Mouse (Mus musculus): ENCODE results near the gene Akap14. TPM values are rescaled to one million over a fixed set of nuclear protein-coding genes. Genes with fewer than 3 reads are reported as not detected.
"Not testable (repeated sequence)": the region's sequence is repeated elsewhere in the genome, so short reads cannot be mapped to it uniquely, and the experiment has no call there.

Akap14 gene
- polyA plus RNA-seq, 1 experiment from 2014 or later, result 0.11 TPM

- H3K9ac ChIP-seq; H3K9me3 ChIP-seq (replicated peaks); H3K27ac ChIP-seq; H3K27me3 ChIP-seq (replicated peaks); H3K4me3 ChIP-seq; H3K4me2 ChIP-seq; H3K4me1 ChIP-seq; ATAC-seq: not testable (repeated sequence)
- H3K36me3 ChIP-seq, result peaks cover 44% of the 10 kb centered on the region
- WGBS (ENCODE audit: insufficient replicate concordance), result 50% methylated on average over 2 of the region's 4 CpGs
Measured at GRCm38 (mm10) chrX:37144498-37144897, 24.1 kb downstream of the Akap14 start.

- no peak overlapping the region for H3K9ac ChIP-seq
- no peaks in the 10 kb centered on the region for H3K9me3 ChIP-seq (replicated peaks)
- no peak for ATAC-seq
- H3K4me2 ChIP-seq, result no peak overlapping the region
- WGBS (ENCODE audit: insufficient replicate concordance), result 76% methylated on average over 3 of the region's 3 CpGs
- H3K36me3 ChIP-seq, result peaks cover 53% of the 10 kb centered on the region
- no peaks in the 10 kb centered on the region for H3K4me1 ChIP-seq
- H3K27me3 ChIP-seq (replicated peaks), result no peaks in the 10 kb centered on the region
- no peak overlapping the region for H3K27ac ChIP-seq
- no peak overlapping the region for H3K4me3 ChIP-seq
Measured at GRCm38 (mm10) chrX:37141732-37142131, 26.9 kb downstream of the Akap14 start.

- Histone ChIP-seq H3K9me3 (replicated peaks) (no peaks in the 10 kb centered on the region), H3K36me3 (0 out of 2 replicates have a peak, but pooled peaks cover 8% of the 10 kb centered on the region), H3K9ac (peak within 1 kb of the TSS; percentile 80), H3K27ac (peak within 1 kb of the TSS; percentile 79), H3K27me3 (replicated peaks) (no peaks in the 10 kb centered on the region), H3K4me3 (peak within 1 kb of the TSS; percentile 73), H3K4me1 (peaks cover 9% of the 10 kb centered on the region), H3K4me2 (peak within 1 kb of the TSS; percentile 69)
- 4% methylated on average over 51 of the region's 58 CpGs for WGBS (ENCODE audit: insufficient replicate concordance)
- peak; percentile 86 for ATAC-seq
Measured at GRCm38 (mm10) chrX:37126671-37127358, 41.8 kb downstream of the Akap14 start, which contains the start of gene Nkap. Nkap (plus strand) TSS chrX:37126795.

DNA sequence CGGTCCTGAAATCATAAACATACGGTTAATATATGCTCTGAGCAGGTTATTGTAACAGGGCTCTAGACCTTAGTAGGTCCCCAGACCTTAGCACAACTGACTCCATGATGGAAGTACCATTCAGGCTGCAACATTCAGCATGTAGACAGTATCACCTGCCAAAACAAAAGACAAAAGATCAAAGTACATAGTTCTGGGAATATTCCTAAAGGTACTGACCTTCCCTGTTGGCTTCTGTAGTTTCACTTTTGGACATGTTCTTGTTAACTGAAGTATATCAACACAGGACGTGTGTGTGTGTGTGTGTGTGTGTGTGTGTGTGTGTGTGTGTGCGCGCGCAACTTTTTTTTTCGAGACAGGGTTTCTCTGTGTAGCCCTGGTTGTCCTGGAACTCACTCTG is 43.1 kb downstream of the Akap14 start:
- WGBS (ENCODE audit: insufficient replicate concordance), result 82% methylated on average over 7 of the region's 7 CpGs

DNA sequence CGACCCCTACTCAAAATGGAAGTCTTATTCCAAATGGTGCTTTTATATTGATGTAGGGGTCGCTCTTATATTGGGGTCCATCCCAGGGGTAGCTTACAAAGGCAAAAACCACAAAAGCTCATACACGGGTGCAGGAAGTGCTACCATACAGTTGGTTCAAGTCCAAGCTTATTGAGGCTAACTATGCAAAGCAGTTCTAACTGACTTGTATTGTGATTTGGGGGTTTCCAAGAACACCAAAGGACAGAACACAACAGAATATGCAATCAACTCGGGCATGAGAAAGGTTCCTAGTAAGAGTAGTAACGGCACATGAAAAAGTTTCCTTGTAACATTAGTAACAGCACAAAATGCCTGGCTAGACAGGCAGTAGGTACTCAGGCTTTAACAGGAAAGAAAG is 48.4 kb downstream of the Akap14 start:
- 57% methylated on average over 5 of the region's 5 CpGs for WGBS (ENCODE audit: insufficient replicate concordance)
- H3K27ac ChIP-seq, result no peak overlapping the region
- ATAC-seq, result no peak
- no peaks in the 10 kb centered on the region for H3K36me3 ChIP-seq
- H3K4me1 ChIP-seq, result no peaks in the 10 kb centered on the region
- H3K4me3 ChIP-seq, result no peak overlapping the region
- no peak overlapping the region for H3K9ac ChIP-seq
- H3K9me3 ChIP-seq (replicated peaks), result no peaks in the 10 kb centered on the region
- no peak overlapping the region for H3K4me2 ChIP-seq
- H3K27me3 ChIP-seq (replicated peaks), result peaks cover 24% of the 10 kb centered on the region

More for the DNA sequence above, 43.1 kb downstream of the Akap14 start:
- Histone ChIP-seq H3K4me1 (peaks cover 9% of the 10 kb centered on the region), H3K9me3 (replicated peaks) (no peaks in the 10 kb centered on the region), H3K9ac (no peak overlapping the region), H3K36me3 (no peaks in the 10 kb centered on the region), H3K4me2 (no peak overlapping the region), H3K27me3 (replicated peaks) (no peaks in the 10 kb centered on the region), H3K27ac (no peak overlapping the region), H3K4me3 (no peak overlapping the region)
- ATAC-seq, result no peak

DNA sequence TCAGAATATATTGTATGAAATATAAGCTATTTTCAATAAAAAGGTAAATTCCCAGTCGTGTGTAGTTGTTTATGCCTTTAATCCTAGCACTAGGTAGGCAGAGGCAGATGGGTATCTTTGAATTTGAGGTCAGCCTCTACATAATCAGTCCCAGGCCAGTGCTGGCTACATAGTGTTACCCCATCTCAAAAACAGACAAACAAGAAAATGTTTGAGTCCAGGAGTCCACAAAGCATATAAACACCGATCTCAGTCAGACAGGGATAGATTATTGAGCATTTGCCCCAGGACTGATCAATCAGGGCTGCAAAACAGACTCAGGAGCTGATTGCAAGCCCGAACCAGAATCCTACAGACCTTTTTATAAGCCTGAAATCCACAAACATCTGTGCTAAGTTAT is 49.1 kb downstream of the Akap14 start:
- no peaks in the 10 kb centered on the region for H3K9me3 ChIP-seq (replicated peaks)
- H3K36me3 ChIP-seq, result no peaks in the 10 kb centered on the region
- H3K4me1 ChIP-seq, result no peaks in the 10 kb centered on the region
- H3K27ac ChIP-seq, result no peak overlapping the region
- 41% methylated on average over 3 of the region's 3 CpGs for WGBS (ENCODE audit: insufficient replicate concordance)
- no peak overlapping the region for H3K9ac ChIP-seq
- H3K4me2 ChIP-seq, result no peak overlapping the region
- H3K27me3 ChIP-seq (replicated peaks), result peaks cover 25% of the 10 kb centered on the region
- no peak overlapping the region for H3K4me3 ChIP-seq
- ATAC-seq, result no peak

DNA sequence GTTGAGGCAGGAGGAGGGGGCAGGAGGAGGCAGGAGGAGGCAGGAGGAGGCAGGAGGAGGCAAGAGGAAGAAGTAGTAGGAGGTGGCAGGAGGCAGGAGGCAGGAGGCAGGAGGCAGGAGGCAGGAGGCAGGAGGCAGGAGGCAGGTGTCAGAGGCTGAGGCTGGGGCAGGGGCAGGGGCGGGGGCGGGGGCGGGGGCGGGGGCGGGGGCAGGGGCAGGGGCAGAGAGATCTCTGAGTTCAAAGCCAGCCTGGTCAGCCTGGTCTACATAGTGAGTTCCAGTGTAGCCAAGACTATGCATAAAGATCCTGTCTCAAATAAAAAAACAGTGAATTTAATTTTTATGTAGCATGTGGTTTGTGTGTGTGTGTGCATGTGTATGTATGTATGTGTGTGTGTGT is 51.6 kb downstream of the Akap14 start:
- no peaks in the 10 kb centered on the region for H3K4me1 ChIP-seq
- H3K27me3 ChIP-seq (replicated peaks), result peaks cover 25% of the 10 kb centered on the region
- ATAC-seq, result no peak; the same call in 1 of the 2 replicates
- WGBS (ENCODE audit: insufficient replicate concordance), result no CpG with 5 or more reads among the region's 5 CpGs
- no peaks in the 10 kb centered on the region for H3K36me3 ChIP-seq
- H3K27ac ChIP-seq, result no peak overlapping the region
- H3K4me3 ChIP-seq, result no peak overlapping the region
- H3K9ac ChIP-seq, result no peak overlapping the region
- no peak overlapping the region for H3K4me2 ChIP-seq
- no peaks in the 10 kb centered on the region for H3K9me3 ChIP-seq (replicated peaks)

- Histone ChIP-seq H3K4me2 (peak overlapping the region; percentile 76), H3K4me3 (peak overlapping the region; percentile 70), H3K36me3 (0 out of 2 replicates have a peak, but pooled peaks cover 10% of the 10 kb centered on the region), H3K9ac (no peak overlapping the region), H3K4me1 (0 out of 2 replicates have a peak, but pooled peaks cover 8% of the 10 kb centered on the region), H3K9me3 (replicated peaks) (no peaks in the 10 kb centered on the region), H3K27me3 (replicated peaks) (peaks cover 7% of the 10 kb centered on the region), H3K27ac (no peak overlapping the region)
- WGBS (ENCODE audit: insufficient replicate concordance), result 60% methylated on average over 4 of the region's 4 CpGs
- no peak for ATAC-seq
Measured at GRCm38 (mm10) chrX:37110881-37111193, 57.8 kb downstream of the Akap14 start.

GRCm38 (mm10) chrX:37110193-37110880 is 58.3 kb downstream of the Akap14 start, which contains the start of gene Upf3b:
Upf3b (minus strand) TSS chrX:37110322.
- Histone ChIP-seq H3K27me3 (replicated peaks) (peaks cover 2% of the 10 kb centered on the region), H3K4me3 (peak within 1 kb of the TSS; percentile 70), H3K9ac (peak within 1 kb of the TSS; percentile 72), H3K4me1 (0 out of 2 replicates have a peak, but pooled peaks cover 8% of the 10 kb centered on the region), H3K9me3 (replicated peaks) (no peaks in the 10 kb centered on the region), H3K27ac (peak within 1 kb of the TSS; percentile 92), H3K36me3 (peaks cover 13% of the 10 kb centered on the region; the same call in 1 of the 2 replicates), H3K4me2 (peak within 1 kb of the TSS; percentile 76)
- peak; percentile 97 for ATAC-seq
- WGBS (ENCODE audit: insufficient replicate concordance), result 7% methylated on average over 30 of the region's 30 CpGs

GRCm38 (mm10) chrX:37109526-37110192 is 59.0 kb downstream of the Akap14 start:
- H3K27ac ChIP-seq, result peak overlapping the region; percentile 92
- H3K9me3 ChIP-seq (replicated peaks), result no peaks in the 10 kb centered on the region
- H3K27me3 ChIP-seq (replicated peaks), result no peaks in the 10 kb centered on the region
- H3K9ac ChIP-seq, result peak overlapping the region; percentile 72
- H3K36me3 ChIP-seq, result peaks cover 17% of the 10 kb centered on the region; the same call in 1 of the 2 replicates
- H3K4me2 ChIP-seq, result peak overlapping the region; percentile 76
- 0 out of 2 replicates have a peak, but pooled peaks cover 8% of the 10 kb centered on the region for H3K4me1 ChIP-seq
- 5% methylated on average over 27 of the region's 27 CpGs for WGBS (ENCODE audit: insufficient replicate concordance)
- H3K4me3 ChIP-seq, result peak overlapping the region; percentile 70
- peak; percentile 87 for ATAC-seq

- H3K36me3 ChIP-seq, result peaks cover 61% of the 10 kb centered on the region
- ATAC-seq, result no peak
- no peak overlapping the region for H3K9ac ChIP-seq
- H3K4me3 ChIP-seq, result no peak overlapping the region
- 72% methylated on average over 2 of the region's 2 CpGs for WGBS (ENCODE audit: insufficient replicate concordance)
- no peaks in the 10 kb centered on the region for H3K27me3 ChIP-seq (replicated peaks)
- H3K4me2 ChIP-seq, result no peak overlapping the region
- H3K27ac ChIP-seq, result no peak overlapping the region
- H3K9me3 ChIP-seq (replicated peaks), result no peaks in the 10 kb centered on the region
- 0 out of 2 replicates have a peak, but pooled peaks cover 8% of the 10 kb centered on the region for H3K4me1 ChIP-seq
Measured at GRCm38 (mm10) chrX:37103826-37104225, 64.8 kb downstream of the Akap14 start.

All from liver, embryonic 12.5 days (tissue).